Mouse (Mus musculus) brown adipose tissue, adult 24 weeks (tissue): ENCODE results near the gene Myo1e. TPM values are rescaled to one million over a fixed set of nuclear protein-coding genes. Genes with fewer than 3 reads are reported as not detected.

ENCODE experiments used
- H3K27ac ChIP-seq: fragments of 200-500 bp; replicated peaks from 2 replicates; pipeline ENCODE4 v1.5.1; 2012; ENCODE audit warnings: low read depth, mild to moderate bottlenecking, low read length
- H3K4me1 ChIP-seq: fragments of 200-500 bp; 2 replicates; pipeline ENCODE4 v1.6.1; 2012; ENCODE audit warnings: low read length, mixed read lengths; ENCODE audit not compliant: control insufficient read depth, insufficient read depth, insufficient read length
- H3K4me3 ChIP-seq: fragments of 200-500 bp; 2 replicates; pipeline ENCODE4 v1.5.1; 2012; ENCODE audit warnings: low read depth, mild to moderate bottlenecking, low read length, moderate library complexity; ENCODE audit not compliant: insufficient read depth
- polyA plus RNA-seq: library from polyadenylated mRNA; stranded (reverse); fragments of >200 nt; gene quantifications from 2 replicates; pipeline ENCODE4 v1.2.4, GENCODE M21; 2012; ENCODE audit not compliant: missing spikeins, insufficient read depth, insufficient read length

Myo1e gene
- polyA plus RNA-seq, 1 experiment = 2.0 TPM

DNA sequence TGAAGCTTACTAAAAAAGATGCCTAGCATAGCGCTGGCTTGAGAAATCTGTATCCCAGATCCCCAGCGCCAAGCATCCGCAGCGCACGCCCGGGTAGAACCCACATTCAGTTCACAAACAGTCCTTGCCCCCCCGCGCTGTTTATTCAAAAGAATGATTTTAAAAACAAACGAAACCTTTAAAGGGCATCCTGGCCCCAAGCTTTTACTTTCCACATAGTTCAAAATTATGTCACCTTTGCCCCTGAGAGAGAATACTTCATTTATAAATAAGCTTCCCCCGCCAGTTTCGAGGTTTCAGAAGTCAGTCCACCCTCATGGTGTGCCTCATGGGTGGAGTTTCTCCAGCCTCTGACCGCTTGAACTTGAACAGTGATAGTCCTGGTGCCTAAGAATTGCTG is 1.6 kb downstream of the Myo1e start:
- H3K4me1 ChIP-seq = no peaks in the 10 kb centered on the region; the same call in 1 of the 2 replicates
- peak overlapping the region; percentile 92 for H3K27ac ChIP-seq
- peak overlapping the region; percentile 87 for H3K4me3 ChIP-seq

DNA sequence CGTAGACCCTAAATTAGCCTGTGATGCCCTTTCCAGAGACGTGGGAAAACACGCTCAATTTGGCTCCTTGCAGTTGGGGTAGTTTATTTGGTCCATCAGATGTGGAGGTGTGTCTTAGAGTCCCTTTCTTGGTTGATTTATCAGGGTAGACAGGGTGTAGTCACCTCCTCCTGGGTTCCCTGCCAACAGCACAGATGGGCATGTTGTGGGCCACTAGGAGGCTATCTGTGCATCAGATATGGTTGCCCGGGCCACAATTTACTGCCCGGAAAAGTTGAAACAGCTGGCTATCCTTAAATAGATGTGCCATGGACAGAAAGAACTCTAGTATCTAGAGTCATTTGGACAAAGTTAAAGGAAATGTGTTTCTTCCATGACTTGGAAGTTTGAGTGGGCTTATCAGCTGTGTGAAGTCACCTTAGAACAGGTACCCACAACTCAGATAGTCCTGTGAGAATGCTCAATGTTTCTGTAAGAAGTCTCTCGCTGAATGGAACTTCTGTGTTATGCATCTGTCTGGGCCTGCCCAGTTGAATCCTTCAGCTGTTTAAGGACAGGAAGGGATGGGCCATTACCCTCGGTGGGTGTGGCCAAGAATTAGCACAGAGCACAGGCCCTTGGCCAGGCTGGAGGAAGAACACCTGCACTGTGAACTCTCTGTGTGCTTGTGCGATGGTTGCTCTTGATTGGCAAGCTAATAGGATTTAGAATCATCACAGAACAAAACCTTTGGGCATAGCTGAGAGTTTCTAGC is 2.3 kb downstream of the Myo1e start:
- Histone ChIP-seq H3K4me3 (peak overlapping the region; percentile 87), H3K4me1 (no peaks in the 10 kb centered on the region; the same call in 1 of the 2 replicates), H3K27ac (peak overlapping the region; percentile 92; the same call in 1 of the 2 replicates)

DNA sequence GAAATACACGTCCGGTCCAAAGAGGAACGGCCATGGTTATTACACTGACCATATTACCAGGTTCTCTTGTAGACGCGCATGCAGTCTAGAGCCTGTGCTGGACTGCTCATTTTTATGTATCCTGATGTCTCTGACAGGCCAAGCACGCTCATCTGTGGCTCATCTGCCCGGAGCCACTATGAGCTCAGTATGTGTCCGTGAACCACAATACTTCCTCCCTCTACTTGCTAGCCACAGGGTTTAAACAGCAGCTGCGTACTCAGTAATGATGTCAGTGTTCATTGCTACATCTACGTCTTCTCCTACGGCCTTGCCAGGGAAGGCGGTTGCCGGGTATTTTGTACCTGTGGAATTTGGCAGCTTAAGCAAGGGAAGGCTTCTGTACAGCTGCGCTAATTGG is 4.5 kb downstream of the Myo1e start:
- no peak overlapping the region for H3K4me3 ChIP-seq
- H3K27ac ChIP-seq = no peak overlapping the region
- H3K4me1 ChIP-seq = no peaks in the 10 kb centered on the region; the same call in 1 of the 2 replicates

DNA sequence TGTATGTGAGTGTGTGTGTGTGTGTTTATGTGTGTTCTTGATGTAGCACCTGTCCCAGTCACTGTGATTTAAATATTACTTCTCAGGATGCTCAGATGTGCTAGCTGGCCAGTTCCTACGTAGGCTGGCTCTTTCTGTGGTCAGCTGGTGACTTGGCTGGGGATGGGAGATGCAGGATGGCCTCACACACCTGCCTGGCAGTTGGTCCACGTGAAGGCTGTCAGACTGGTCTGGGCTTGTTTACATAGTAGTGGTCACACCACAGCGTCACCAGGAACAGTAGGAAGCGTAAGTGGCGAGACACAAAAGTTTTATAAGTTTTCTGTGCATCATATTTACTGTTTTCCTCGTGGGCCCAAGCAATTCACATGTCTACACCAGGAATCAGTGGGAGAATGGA is 9.4 kb downstream of the Myo1e start:
- no peak overlapping the region for H3K27ac ChIP-seq

DNA sequence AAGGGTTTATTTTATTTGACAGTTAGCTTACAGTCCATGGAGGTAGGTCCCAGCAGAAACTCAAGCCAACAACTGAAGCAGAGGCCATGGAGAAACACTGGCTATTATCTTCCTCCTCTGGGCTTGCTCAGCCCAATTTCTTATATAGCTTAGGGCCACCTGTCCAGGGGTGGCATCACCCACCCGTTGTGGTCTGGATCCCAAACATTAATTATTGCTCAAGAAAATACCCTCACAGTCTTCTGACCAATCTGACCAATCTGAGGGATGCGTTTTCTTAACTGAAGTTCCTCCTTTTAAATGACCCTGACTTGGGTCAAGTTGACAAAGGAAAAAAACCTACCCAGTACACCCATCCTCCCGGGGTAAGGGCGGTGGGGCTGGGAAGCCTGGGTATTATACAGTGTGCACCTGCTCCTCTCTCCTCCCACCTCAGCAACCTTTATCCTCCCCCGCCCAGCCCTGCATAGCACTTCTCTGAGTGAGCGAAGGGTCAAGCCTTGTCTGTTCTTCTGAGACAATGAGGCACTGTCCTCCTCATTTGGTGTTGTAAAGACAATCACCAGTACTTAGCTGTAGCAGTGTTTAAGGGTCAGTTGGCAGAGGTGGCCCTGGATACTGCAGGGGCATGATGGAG is 12.3 kb downstream of the Myo1e start:
- Histone ChIP-seq H3K4me3 (no peak overlapping the region), H3K27ac (no peak overlapping the region), H3K4me1 (peaks cover 12% of the 10 kb centered on the region; the same call in 1 of the 2 replicates)

More for the DNA sequence above, 9.4 kb downstream of the Myo1e start:
- no peak overlapping the region for H3K4me3 ChIP-seq
- peaks cover 3% of the 10 kb centered on the region; the same call in 1 of the 2 replicates for H3K4me1 ChIP-seq

DNA sequence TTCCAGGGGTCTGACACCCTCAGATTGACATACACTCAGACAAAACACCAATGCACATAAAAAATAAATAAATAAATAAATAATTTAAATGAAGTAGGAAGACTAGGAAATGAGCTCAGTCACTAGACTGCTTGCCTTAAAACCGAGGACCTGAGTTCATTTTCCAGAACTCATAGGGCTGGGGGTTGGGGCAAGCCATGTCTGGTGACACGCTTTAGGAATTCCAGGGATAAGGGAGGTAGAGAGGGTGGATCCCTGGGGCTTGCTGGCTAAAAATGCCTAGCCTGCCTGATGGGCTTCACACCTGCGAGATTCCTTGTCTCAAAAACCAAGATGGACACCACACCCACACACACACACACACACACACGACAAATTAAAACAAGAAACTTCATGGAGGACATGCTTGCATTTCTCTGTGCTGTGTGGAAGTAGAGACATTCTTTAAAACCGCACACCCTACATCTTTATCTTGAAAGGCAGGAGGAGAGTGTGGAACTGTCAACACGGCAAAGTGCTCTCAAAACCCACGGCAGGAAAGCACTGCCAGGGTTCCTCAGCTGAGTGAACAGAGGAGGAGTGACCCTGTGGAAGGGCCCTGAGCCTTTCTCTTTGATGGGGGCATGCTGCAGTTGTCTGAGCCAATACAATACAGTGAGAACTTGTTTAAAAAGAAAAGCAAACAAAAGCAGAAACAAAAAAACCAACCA is 13.5 kb downstream of the Myo1e start:
- Histone ChIP-seq H3K27ac (no peak overlapping the region), H3K4me3 (no peak overlapping the region), H3K4me1 (peaks cover 19% of the 10 kb centered on the region)

DNA sequence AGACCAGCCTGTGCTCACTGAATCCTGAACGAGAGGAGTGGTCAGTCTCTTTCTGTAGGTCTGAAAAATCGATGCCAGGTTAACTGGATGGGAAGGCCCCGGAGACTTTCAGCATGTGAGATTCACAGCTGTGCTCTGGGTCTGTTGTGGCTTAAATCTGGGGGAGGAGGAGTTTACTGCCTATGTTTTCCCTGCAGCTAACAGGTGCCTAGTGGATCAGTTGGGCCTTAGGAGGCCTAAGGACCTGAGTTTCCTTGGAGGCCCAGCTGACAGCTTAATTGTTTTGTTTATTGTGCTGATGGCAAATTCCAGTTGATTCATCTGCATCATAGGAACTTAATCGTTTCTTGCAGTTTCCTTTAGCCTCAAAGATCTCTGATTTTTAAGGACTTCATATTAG is 16.0 kb downstream of the Myo1e start:
- no peak overlapping the region for H3K4me3 ChIP-seq
- H3K27ac ChIP-seq = no peak overlapping the region
- H3K4me1 ChIP-seq = peaks cover 25% of the 10 kb centered on the region

DNA sequence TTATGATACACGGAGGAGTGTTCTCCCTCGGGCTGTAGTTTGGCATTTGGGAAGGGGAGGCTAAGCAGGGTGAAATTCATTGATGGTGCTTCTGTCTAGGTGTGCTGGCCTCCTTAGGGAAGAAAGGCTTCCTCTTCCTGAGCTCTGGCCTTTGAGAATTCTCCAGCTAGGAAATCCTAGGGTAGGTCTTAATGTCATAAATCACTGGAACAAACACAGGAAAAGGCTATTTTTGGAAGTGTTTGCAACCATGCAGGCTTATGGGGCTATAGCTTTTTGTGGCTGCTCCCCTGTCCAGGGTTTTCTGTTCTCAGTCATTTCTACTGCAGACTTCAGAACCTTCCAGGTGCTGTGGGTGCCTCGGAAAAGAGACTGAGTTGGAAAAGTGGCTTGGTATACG is 16.9 kb downstream of the Myo1e start:
- peaks cover 25% of the 10 kb centered on the region for H3K4me1 ChIP-seq
- H3K27ac ChIP-seq = 0 out of 2 replicates have a peak overlapping the region, but pooled peaks have one; percentile 18
- H3K4me3 ChIP-seq = no peak overlapping the region

DNA sequence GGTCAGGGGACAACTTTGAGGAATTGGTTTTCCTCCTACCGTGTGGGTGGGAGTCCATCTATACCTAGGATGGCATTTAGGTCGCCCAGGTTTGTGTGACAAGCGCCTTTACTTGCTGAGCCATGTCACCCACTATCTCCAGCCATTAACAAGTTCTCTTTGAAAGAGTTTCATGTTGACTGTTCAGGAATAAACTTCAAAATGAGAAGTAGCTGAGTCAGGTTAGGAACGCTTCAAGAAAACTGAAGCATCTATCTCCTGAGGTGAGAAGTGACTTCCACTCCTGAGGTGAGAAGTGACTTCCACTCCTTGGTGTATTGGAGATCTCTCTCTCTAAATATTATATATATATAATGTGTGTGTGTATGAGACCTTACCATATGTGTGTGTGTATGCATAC is 19.2 kb downstream of the Myo1e start:
- H3K4me1 ChIP-seq = peaks cover 23% of the 10 kb centered on the region

DNA sequence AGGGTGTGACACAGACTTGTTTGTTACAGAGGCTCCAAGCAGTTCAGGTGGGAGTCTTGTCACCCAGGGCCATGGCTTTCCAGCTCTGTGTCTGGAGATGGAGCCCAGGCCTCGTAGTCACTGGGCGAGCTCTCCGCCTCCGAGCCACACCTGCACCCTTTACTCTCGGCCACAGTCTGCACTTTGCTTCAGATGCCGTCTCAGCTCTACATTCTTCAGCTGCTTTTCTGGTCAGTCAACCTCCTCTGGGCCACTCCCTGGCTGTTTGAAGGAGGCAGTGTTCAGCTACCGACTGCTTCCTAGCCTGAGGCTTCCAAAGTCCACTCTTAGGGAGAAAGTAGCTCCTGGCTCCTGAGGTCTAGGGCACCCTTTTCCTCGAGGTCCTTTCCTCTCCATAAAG is 22.7 kb downstream of the Myo1e start:
- H3K27ac ChIP-seq = no peak overlapping the region
- H3K4me3 ChIP-seq = no peak overlapping the region
- peaks cover 14% of the 10 kb centered on the region for H3K4me1 ChIP-seq

More for the DNA sequence above, 19.2 kb downstream of the Myo1e start:
- H3K4me3 ChIP-seq = no peak overlapping the region
- H3K27ac ChIP-seq = no peak overlapping the region

DNA sequence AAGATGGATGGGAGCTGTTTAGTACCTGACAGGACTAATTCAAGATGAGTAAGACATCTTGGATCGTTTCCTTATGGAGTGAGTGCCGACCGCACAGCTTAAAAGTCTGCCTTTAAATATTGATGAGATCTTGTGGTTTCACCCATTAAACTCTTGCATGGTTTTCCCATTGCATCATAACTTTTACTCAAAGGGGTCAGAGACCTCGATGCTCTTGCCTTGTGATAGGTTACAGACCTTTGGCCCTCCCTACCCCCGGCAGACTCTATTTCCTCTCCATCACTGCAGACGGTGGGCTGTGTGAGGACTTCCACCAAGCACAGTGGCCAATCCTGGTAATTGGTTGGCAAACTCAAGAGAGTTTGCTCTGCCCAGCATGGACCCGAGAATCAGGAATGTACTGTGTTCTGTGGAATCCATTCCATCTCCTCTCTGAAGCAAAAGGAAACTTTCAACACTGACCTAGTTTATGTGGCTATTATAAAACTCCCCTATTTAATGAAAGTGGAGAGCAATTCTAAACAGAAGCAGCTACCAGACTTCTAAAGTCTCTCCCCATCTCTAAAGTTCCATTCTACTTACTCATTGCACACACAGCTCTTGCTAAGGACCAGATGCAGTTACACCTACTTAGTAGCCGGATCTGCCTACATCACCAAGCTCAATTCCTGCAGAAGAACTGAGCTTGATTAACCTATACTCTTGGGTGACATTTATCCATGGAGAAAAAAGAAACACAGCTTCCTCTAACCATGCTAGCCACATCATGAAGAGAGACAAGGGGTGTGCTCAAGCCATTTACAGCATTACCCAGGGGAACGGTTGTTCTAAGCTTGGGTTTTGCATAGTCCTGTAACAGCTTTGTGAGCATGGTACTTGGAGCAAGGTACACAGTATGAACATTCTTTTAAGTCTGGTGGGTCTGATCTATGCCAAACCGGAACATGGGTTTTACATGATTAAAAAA is 25.2 kb downstream of the Myo1e start:
- no peak overlapping the region for H3K4me3 ChIP-seq
- no peak overlapping the region for H3K27ac ChIP-seq

DNA sequence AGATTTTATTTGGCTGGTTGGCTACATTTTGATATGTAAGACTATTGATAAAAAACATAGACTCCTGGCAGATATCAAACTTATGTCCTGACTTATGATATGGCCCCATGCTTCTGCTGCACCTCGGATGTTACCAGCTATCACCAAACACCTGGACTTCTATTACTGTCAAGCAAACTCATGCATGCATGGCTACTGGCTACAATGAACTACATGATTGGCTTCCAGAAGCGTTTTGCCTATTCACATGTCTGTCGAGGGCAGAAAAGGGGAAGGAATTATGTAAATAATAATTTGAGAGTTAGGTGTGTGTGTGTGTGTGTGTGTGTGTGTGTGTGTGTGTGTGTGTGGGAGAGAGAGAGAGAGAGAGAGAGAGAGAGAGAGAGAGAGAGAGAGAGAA is 30.0 kb downstream of the Myo1e start:
- Histone ChIP-seq H3K4me3 (no peak overlapping the region), H3K4me1 (peaks cover 18% of the 10 kb centered on the region), H3K27ac (no peak overlapping the region)

More for the DNA sequence above, 25.2 kb downstream of the Myo1e start:
- peaks cover 10% of the 10 kb centered on the region for H3K4me1 ChIP-seq

DNA sequence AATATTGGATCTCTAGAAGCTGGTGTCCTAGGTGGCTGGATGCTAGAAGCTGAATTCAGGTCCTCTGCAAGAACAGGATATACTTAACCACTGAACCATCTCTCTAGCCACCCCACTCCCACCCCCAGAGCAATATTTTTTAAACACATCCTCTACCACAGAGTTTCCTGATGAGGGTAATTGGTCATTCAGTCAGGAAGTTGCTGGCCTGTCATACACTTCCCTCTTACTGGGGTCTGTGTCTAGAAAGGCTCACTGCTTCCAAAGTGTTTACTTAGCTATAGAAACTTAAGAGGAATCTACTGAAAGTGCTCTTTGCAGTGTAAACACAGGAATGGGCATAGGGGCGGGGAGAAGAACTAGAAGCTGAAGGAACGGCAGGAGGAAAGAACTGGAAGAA is 30.4 kb downstream of the Myo1e start:
- no peak overlapping the region for H3K4me3 ChIP-seq
- H3K27ac ChIP-seq = no peak overlapping the region
- H3K4me1 ChIP-seq = peaks cover 19% of the 10 kb centered on the region

DNA sequence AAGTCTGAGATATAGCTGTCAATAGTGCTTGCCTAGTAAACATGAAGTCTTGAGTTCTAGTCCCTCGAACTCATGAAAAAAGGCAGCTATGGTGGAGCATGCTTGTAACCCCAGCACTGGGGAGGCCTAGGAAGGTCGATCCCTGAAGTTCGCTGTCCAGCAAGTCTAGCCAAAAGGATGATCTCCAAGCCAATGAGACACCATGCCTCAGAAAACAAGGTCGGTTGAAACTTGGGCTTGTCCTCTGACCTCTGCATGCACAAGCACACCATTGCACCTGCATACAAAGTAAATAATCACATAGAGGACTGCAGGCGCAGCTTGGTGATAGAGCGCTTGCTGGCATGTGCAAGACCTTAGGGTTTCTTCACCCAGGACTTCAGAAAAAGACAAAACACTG is 31.2 kb downstream of the Myo1e start:
- Histone ChIP-seq H3K27ac (no peak overlapping the region), H3K4me1 (peaks cover 19% of the 10 kb centered on the region)

More for the DNA sequence above, 31.2 kb downstream of the Myo1e start:
- no peak overlapping the region for H3K4me3 ChIP-seq
